In genomic region chr14:21455654-21456350, GRCm38 (mm10) we compare ENCODE assay signal across 15 mouse cellular contexts.
"Had no signal": no experiment of that assay in that cellular context is flagged by ENCODE, and none has a peak within 500 bp of the region (broad histone marks: within the 10 kb centered on the region; RNA-seq: fewer than 3 reads in every experiment).

No protein-coding gene starts in this region.

- ATAC-seq: hindbrain, postnatal 0 days; inflammation-experienced regulatory T-cells, adult 6 months; lung, postnatal 0 days; midbrain, embryonic 13.5 days; midbrain, embryonic 16.5 days had no signal

- H3K9ac ChIP-seq: limb, embryonic 13.5 days; liver, embryonic 13.5 days; lung, embryonic 14.5 days; midbrain, embryonic 13.5 days had no signal

- H3K27ac ChIP-seq: hindbrain, postnatal 0 days; kidney, postnatal 0 days; limb, embryonic 13.5 days; liver, embryonic 13.5 days; macrophage; midbrain, embryonic 13.5 days had no signal

- DNase-seq: kidney, adult 18-20 months; kidney, postnatal 25 days; liver; liver, embryonic 13.5 days; lung, embryonic 14.5 days; thymus, postnatal 36 days had no signal

- H3K36me3 ChIP-seq: limb, embryonic 10.5 days; limb, embryonic 13.5 days; liver, embryonic 13.5 days; midbrain, embryonic 13.5 days had no signal

- H3K9me3 ChIP-seq: limb, embryonic 10.5 days; limb, embryonic 13.5 days; liver, embryonic 13.5 days; midbrain, embryonic 13.5 days had no signal

- H3K4me2 ChIP-seq: limb, embryonic 13.5 days; liver, embryonic 13.5 days; lung, embryonic 14.5 days; midbrain, embryonic 13.5 days had no signal

- H3K4me3 ChIP-seq: limb, embryonic 10.5 days; limb, embryonic 13.5 days; liver, embryonic 13.5 days; midbrain, embryonic 13.5 days had no signal

- H3K27me3 ChIP-seq: limb, embryonic 13.5 days; liver, embryonic 13.5 days; midbrain, embryonic 13.5 days had no signal

- H3K4me1 ChIP-seq: liver, embryonic 13.5 days; midbrain, embryonic 13.5 days had no signal
